Mouse (Mus musculus) cortical plate, adult 2 months (tissue): Measurements from ENCODE around the gene Mov10.

ENCODE experiments used
- CTCF ChIP-seq: fragments of 200-500 bp; IDR thresholded peaks from 2 replicates; pipeline ENCODE4 v1.5.1; 2011; ENCODE audit warnings: mild to moderate bottlenecking, control low read depth, low read length; ENCODE audit not compliant: insufficient read depth; ENCODE audit errors: extremely low read depth
- POLR2A ChIP-seq: fragments of 200-500 bp; IDR thresholded peaks from 2 replicates; pipeline ENCODE4 v1.6.1; 2011; ENCODE audit warnings: mild to moderate bottlenecking, low read length, control low read depth; ENCODE audit not compliant: insufficient read depth; ENCODE audit errors: extremely low read depth

DNA sequence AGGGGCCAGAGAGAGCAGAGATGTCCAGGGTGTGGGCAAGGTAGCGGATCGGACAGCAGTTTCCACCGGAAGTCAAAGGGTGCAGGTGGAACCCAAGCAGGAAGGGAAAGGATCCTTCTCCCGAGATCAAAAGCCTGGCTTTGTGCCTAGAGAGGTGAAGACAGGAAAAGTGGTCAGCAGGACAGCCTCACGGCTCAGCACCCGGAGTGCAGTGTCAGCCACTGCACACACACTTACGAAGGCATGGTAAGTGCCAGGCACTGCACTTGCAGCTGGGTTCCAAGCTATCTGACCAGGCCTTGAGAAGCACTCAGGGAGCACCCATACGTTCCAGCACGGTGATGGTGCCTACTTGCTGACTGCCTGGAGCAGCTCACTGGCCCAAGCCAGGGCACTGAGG lies 12.8 kb downstream of the Mov10 start:
- TF ChIP-seq CTCF, result no peak
- no peak for TF ChIP-seq POLR2A
